Mouse (Mus musculus): ENCODE results near the gene Cdkal1. TPM values are rescaled to one million over a fixed set of nuclear protein-coding genes. Genes with fewer than 3 reads are reported as not detected.

The Cdkal1 gene
- polyA plus RNA-seq, 1 experiment from 2014 or later, result 8.7 TPM

- WGBS (ENCODE audit: insufficient replicate concordance), result 6% methylated on average over 27 of the region's 27 CpGs
- Histone ChIP-seq H3K27ac (ENCODE audit: low read depth) (no peak overlapping the region), H3K4me3 (ENCODE audit: low read depth, low read length) (peak overlapping the region; percentile 39), H3K36me3 (replicated peaks; ENCODE audit: insufficient read depth, low read length) (no peaks in the 10 kb centered on the region), H3K9me3 (ENCODE audit: low read length) (no peaks in the 10 kb centered on the region), H3K4me2 (ENCODE audit: low read depth, low read length) (peak overlapping the region; percentile 76), H3K4me1 (ENCODE audit: insufficient read depth) (peaks cover 4% of the 10 kb centered on the region; the same call in 1 of the 2 replicates), H3K27me3 (ENCODE audit: insufficient read depth, low read length) (no peaks in the 10 kb centered on the region), H3K9ac (replicated peaks) (no peak overlapping the region)
- ATAC-seq (no peak), DNase-seq (no peak)
- TF ChIP-seq EP300 (IDR thresholded peaks at IDR 0.05; ENCODE audit: low read depth), result no peak
- TF ChIP-seq CTCF (IDR thresholded peaks at IDR 0.05; ENCODE audit: low read depth), result no peak
These were observed 645.1 kb downstream of the Cdkal1 start for GRCm38 (mm10) chr13:29210159-29211021.

GRCm38 (mm10) chr13:29208749-29209148 is 646.7 kb downstream of the Cdkal1 start:
- Histone ChIP-seq H3K27me3 (ENCODE audit: insufficient read depth, low read length) (no peaks in the 10 kb centered on the region), H3K4me1 (ENCODE audit: insufficient read depth) (peaks cover 4% of the 10 kb centered on the region; the same call in 1 of the 2 replicates), H3K9ac (replicated peaks) (no peak overlapping the region), H3K36me3 (replicated peaks; ENCODE audit: insufficient read depth, low read length) (no peaks in the 10 kb centered on the region), H3K4me2 (ENCODE audit: low read depth, low read length) (no peak overlapping the region), H3K9me3 (ENCODE audit: low read length) (no peaks in the 10 kb centered on the region), H3K27ac (ENCODE audit: low read depth) (no peak overlapping the region), H3K4me3 (ENCODE audit: low read depth, low read length) (no peak overlapping the region)
- ATAC-seq (no peak), DNase-seq (no peak)
- WGBS (ENCODE audit: insufficient replicate concordance), result 87% methylated on average over 6 of the region's 6 CpGs
- no peak for TF ChIP-seq CTCF (IDR thresholded peaks at IDR 0.05; ENCODE audit: low read depth)
- no peak for TF ChIP-seq EP300 (IDR thresholded peaks at IDR 0.05; ENCODE audit: low read depth)

DNA sequence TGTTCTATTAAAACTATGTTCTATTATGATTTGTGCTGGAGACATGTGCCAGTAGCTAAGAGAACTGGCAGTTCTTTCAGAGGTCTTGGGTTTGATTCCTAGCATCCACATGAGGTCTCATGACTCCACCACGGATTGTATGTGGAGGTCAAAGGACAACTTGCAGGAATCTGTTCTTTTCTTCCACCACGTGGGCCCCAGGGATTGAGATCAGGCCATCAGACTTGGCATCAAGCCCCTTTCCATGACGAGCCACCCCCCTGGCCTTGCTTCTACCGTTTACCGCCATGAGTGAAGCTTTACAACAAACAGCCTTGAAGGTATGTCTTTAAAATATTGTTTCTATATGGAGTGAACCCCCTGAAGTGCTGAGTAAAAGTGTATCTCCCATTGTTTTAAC is 651.6 kb downstream of the Cdkal1 start:
- Histone ChIP-seq H3K4me2 (ENCODE audit: low read depth, low read length) (no peak overlapping the region), H3K4me1 (ENCODE audit: insufficient read depth) (no peaks in the 10 kb centered on the region), H3K36me3 (replicated peaks; ENCODE audit: insufficient read depth, low read length) (no peaks in the 10 kb centered on the region), H3K9me3 (ENCODE audit: low read length) (no peaks in the 10 kb centered on the region), H3K27me3 (ENCODE audit: insufficient read depth, low read length) (no peaks in the 10 kb centered on the region), H3K9ac (replicated peaks) (no peak overlapping the region), H3K4me3 (ENCODE audit: low read depth, low read length) (no peak overlapping the region), H3K27ac (ENCODE audit: low read depth) (no peak overlapping the region)
- TF ChIP-seq EP300 (IDR thresholded peaks at IDR 0.05; ENCODE audit: low read depth), result no peak
- ATAC-seq (no peak), DNase-seq (no peak)
- 68% methylated on average over 5 of the region's 5 CpGs for WGBS (ENCODE audit: insufficient replicate concordance)

DNA sequence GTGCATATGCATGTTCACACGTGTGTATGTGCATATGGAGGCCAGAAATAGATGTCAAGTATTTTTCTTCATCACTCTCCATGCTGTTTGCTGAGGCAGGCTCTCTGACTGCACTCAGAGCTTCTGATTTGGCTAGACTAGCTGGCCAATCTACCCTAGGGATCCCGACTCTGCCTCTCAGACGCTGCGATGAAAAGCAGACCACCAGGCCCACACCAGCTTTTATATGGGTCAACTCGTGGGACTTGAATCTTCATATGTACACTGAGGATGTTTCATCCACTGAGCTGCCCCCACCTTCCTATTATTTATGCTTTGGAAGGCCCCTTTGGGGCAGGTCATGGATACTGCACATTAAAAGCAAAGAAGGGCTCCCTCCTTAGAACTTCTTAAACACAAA is 652.0 kb downstream of the Cdkal1 start:
- DNase-seq (no peak), ATAC-seq (no peak)
- Histone ChIP-seq H3K9me3 (ENCODE audit: low read length) (no peaks in the 10 kb centered on the region), H3K36me3 (replicated peaks; ENCODE audit: insufficient read depth, low read length) (no peaks in the 10 kb centered on the region), H3K4me3 (ENCODE audit: low read depth, low read length) (no peak overlapping the region), H3K4me2 (ENCODE audit: low read depth, low read length) (no peak overlapping the region), H3K27me3 (ENCODE audit: insufficient read depth, low read length) (no peaks in the 10 kb centered on the region), H3K9ac (replicated peaks) (no peak overlapping the region), H3K4me1 (ENCODE audit: insufficient read depth) (no peaks in the 10 kb centered on the region), H3K27ac (ENCODE audit: low read depth) (no peak overlapping the region)
- no peak for TF ChIP-seq CTCF (IDR thresholded peaks at IDR 0.05; ENCODE audit: low read depth)
- TF ChIP-seq EP300 (IDR thresholded peaks at IDR 0.05; ENCODE audit: low read depth), result no peak
- 83% methylated on average over 5 of the region's 5 CpGs for WGBS (ENCODE audit: insufficient replicate concordance)

DNA sequence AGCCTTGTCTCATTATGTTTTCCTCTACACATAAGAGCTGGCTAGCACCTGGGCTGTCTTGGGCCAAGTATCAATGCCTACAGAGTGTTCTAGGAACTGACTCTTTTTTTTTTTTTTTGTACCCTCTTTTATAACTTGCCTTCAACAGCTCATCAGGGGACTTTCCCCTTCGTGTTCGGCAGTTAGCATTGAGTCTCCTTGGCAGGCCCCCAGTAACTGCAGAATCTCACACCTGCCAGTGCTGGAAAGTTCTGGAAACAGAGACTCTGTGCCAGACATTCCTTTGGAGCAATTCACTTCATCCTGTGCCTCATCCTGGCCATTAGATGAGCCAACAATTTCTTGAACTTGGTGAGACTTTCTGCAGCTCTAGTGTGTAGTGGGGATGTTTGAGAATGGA is 652.9 kb downstream of the Cdkal1 start:
- H3K4me2 ChIP-seq (ENCODE audit: low read depth, low read length), result no peak overlapping the region
- no peaks in the 10 kb centered on the region for H3K36me3 ChIP-seq (replicated peaks; ENCODE audit: insufficient read depth, low read length)
- no peaks in the 10 kb centered on the region for H3K9me3 ChIP-seq (ENCODE audit: low read length)
- no peak overlapping the region for H3K4me3 ChIP-seq (ENCODE audit: low read depth, low read length)
- no peaks in the 10 kb centered on the region for H3K4me1 ChIP-seq (ENCODE audit: insufficient read depth)
- no peak for DNase-seq
- WGBS (ENCODE audit: insufficient replicate concordance), result 66% methylated on average over 2 of the region's 2 CpGs
- no peaks in the 10 kb centered on the region for H3K27me3 ChIP-seq (ENCODE audit: insufficient read depth, low read length)
- H3K27ac ChIP-seq (ENCODE audit: low read depth), result no peak overlapping the region
- no peak overlapping the region for H3K9ac ChIP-seq (replicated peaks)
- no peak for TF ChIP-seq EP300 (IDR thresholded peaks at IDR 0.05; ENCODE audit: low read depth)
- TF ChIP-seq CTCF (IDR thresholded peaks at IDR 0.05; ENCODE audit: low read depth), result no peak
- ATAC-seq, result no peak

DNA sequence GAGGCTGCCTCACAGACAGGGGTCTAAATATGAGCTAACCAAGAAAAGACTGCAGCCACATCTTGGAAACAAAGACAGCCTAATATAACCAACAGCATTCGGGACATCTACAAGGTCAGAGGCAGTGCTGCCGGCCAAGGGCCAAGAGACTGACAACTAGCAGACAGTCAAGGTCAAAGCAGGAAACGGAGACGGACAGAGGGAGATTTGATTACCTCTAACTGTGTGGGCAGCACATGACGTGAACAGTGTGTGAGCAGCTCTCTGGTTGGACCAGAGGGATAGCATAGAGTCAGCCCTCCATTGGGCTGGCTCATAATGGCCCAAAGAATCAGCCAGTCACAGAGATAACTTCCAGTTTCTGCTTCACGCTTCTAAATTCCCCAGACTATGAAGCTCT is 655.8 kb downstream of the Cdkal1 start:
- Histone ChIP-seq H3K4me1 (ENCODE audit: insufficient read depth) (no peaks in the 10 kb centered on the region), H3K27me3 (ENCODE audit: insufficient read depth, low read length) (no peaks in the 10 kb centered on the region), H3K36me3 (replicated peaks; ENCODE audit: insufficient read depth, low read length) (no peaks in the 10 kb centered on the region), H3K4me3 (ENCODE audit: low read depth, low read length) (no peak overlapping the region), H3K9ac (replicated peaks) (no peak overlapping the region), H3K4me2 (ENCODE audit: low read depth, low read length) (no peak overlapping the region), H3K27ac (ENCODE audit: low read depth) (no peak overlapping the region), H3K9me3 (ENCODE audit: low read length) (no peaks in the 10 kb centered on the region)
- no peak for DNase-seq
- 50% methylated on average over 6 of the region's 6 CpGs for WGBS (ENCODE audit: insufficient replicate concordance)
- ATAC-seq, result no peak
- TF ChIP-seq CTCF (IDR thresholded peaks at IDR 0.05; ENCODE audit: low read depth), result no peak
- TF ChIP-seq EP300 (IDR thresholded peaks at IDR 0.05; ENCODE audit: low read depth), result no peak

All from liver, postnatal 0 days (tissue).